Mouse (Mus musculus): ENCODE data around the gene Ms4a4b.
"Not testable (repeated sequence)": the region's sequence is repeated elsewhere in the genome, so short reads cannot be mapped to it uniquely, and the experiment has no call there.

Gene Ms4a4b

DNA sequence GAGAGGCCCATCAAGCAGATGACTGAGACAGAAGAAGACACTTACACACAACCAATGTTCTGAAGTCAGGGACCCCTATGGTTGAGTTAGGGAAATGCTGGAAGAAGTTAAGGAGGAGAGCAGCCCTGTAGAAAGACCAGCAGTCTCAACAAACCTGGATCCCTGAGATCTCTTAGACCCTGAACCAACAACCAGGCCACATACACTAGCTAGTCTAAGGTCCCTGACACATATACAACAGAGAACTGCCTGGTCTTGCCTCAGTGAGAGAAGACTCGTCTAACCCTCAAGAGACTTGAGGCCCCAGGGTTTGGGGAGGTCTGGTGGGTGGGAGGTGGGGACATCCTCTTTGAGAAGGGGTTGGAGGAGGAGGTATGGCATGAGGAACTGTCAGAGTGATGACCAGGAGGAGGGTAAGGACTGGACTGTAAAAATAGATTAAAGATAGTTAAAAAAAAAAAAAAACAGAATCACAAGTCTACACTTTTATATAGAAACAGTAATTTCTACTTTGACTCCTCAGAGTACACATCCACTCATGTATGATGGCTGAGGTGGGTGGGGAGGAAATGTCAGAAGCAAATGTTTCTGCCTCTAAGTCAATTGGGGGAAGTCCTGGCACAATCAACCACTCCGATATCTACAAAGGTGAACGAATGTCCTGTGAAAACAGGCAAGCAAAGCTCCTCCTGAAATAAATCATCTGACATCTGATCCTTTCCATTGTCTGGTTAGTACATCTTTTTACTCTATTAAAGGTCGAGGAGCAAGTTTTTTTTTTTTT is 48.2 kb downstream of the Ms4a4b start:
- no peak for DNase-seq

DNA sequence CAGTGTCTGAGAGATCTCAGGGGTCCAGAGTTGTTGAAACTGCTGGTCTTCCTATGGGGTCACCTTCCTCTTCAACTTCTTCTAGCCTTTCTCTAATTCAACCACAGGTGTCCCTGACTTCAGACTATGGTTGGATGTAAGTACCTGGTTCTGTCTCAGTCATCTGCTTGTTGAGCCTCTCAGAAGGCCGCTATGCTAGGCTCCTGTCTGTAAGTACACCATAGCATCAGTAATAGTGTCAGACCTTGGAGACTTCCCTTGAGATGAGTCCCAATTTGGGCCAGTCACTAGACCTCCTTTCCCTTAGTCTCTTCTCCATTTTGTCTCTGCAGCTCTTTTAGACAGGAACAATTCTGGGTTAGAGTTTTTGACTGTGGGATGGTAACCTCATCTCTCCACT is 49.3 kb downstream of the Ms4a4b start:
- DNase-seq: no peak

DNA sequence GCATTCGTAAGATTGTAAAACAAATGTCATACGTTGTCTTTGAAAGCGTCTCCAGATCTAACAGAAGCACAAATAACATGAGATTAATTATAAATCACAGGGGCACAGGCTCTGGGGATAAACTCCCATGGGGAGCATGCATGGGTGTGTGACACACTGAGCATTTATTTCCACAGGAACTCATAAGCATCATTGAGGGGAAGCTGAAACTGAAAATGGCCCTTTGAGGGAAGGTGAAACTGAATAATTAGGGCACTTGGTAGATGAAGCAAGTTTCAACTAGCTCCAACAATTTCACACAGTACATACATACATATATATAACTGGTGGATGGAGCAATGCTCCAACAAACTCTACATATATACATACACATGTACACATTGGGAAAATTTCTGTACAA is 51.2 kb downstream of the Ms4a4b start:
- no peak for DNase-seq

DNA sequence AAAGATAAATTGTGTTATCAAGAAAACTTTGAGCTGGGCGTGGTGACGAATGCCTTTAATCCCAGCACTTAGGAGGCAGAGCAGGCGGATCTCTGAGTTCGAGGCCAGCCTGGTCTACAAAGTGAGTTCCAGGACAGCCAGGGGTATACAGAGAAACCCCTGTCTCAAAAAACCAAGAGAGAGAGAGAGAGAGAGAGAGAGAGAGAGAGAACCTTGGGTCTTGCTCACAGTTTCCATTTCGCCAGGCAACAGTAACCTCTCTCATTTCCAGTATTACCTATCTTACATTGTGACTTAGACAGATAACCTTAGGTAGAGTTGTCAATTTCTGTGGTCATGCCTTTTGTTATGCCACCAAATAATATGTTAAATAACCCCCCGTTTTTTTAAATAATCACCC is 53.0 kb downstream of the Ms4a4b start:
- DNase-seq: no peak

DNA sequence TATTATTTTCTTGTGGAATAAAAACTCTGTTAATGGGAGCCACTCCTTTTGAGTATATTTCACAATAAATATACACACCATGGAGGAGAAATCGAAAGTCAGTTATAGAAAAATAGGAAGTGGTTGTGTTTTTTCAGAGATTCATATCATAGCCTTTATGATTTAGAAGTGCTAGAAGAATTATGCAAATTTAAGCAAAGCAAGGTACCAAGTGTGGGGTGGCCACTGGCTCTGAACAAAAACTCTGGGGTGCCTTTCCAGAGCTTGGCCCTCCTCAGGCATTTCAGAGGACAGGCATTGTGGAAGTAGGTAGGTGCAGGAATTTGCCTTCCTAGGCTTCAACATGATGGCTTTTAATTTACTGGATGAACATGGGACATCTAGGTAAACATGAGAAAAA is 53.9 kb downstream of the Ms4a4b start:
- DNase-seq: not testable (repeated sequence)

DNA sequence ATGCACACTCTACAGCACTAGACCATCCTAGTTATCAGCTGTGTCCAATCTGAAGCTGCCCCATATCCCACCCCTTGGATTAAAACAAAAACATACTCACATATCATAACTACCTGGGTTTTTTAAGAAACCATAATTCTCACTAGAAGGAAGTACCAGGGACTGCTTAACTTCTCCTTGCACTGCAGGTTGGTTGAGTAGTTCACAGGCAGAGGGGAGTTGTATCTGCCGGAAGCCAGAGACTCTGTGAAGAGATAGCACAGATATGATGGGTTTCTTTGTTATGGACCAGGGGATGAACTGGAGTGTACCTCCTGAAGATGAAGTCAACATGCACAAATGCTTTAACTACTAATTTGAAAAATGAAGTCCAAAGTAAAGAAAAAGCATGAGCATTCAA is 57.4 kb downstream of the Ms4a4b start:
- DNase-seq: no peak

DNA sequence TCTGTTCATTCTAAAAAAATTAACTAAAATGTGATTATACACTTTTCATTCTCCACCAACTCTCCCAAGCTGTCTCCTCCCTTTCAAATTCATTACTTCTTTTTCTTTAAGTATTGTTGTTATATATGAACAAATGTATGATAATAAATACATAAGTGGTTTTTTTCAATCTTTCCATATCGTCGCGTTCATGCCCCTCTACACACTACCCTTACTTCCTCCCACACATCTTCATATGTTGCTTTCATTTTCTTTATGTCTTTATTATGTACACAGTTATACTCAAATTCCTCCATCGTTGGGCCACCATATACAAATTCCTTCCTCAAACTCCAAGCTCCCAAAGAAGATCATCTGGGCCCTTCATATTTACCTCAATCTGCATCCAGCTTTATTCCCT is 58.0 kb downstream of the Ms4a4b start:
- no peak for DNase-seq

DNA sequence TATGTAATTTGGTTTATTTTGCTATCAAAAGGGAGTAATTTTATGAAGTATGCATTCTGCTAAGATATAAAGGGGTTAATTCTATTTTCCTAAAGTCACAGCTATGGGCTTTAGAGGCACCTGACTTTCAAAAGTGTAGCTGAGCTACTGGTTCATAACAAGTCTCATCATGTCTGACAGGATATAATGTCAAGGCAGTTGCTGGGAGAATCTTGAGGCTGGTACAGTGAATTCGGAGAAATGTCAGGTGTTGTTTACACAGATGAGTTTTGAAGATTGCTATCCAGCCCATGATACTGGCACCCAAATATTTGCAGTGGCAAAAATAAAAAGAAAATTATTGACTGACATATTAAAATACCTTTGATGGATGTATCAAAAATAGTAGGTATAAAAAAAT is 61.5 kb downstream of the Ms4a4b start:
- DNase-seq: no peak

DNA sequence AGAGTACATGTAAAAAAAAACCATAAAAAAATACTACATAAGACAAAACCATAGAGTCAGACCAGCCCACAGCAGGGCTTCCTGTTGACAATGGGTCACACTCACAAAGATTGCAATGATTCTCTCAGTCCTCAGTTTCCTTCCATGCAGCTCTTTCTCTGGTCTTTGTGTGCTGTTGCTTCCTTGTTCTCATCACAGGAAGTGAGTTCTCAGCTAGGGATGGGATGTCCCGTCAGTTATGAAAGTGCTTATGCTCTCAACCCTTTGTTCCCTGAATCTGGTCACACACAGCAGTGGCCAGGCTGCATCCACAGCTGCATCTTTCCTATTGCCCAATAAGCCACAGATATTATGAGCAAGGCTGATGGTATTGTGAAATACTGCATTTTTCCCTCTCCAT is 70.1 kb downstream of the Ms4a4b start:
- DNase-seq: no peak

DNA sequence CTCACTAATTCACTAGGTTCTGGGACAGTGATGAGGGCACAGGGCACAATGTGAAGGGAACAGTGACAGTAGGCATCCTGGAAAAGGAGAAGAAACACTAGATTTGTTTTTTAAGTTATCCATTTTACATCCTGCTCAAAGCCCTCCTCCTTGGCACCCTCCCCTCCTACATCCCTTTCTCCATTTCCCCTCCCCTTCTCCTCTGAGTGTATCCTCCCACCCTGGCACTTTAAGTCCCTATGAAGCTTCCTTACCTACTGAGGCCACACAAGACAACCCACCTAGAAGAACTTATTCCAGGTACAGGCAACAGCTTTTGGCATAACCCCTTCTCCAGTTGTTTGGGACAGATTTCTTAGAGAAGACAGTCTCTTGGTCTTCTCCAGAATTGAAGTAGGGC is 72.9 kb downstream of the Ms4a4b start, which contains the start of gene Ms4a6b:
TSS of gene Ms4a6b (plus strand) at position 267 of the 400 bp plus-strand sequence.
- no peak for DNase-seq

Data from cerebellum, adult 11-12 months (tissue).